Mouse (Mus musculus): ENCODE measurements around the gene Krt87. TPM values are rescaled to one million over a fixed set of nuclear protein-coding genes. Genes with fewer than 3 reads are reported as not detected.

Krt87 gene
- polyA plus RNA-seq, 2 experiments, result not detected

DNA sequence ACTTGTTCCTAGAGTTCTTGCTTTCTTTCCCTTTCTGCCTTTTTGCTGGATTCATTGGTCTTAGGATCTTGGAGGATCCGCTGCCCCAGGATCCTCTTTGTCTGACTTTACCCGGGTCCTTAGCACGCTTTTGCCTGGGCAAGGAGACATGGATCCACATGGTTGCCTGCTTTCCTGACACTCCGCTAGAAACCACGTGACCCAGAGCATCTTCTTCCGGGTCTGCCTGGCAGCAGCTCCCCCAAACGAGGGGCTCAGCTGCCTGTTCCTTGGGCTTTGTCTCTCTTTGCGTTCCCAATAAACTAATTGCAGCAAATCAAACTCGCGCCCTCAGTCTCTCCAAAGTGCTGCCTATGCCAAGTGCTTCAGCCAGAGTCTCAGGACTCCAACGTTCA lies 41.1 kb upstream of the Krt87 start:
- Histone ChIP-seq H3K9ac (replicated peaks) (no peak overlapping the region), H3K27ac (no peak overlapping the region), H3K36me3 (replicated peaks; ENCODE audit: control insufficient read depth, insufficient read depth, low read depth) (no peaks in the 10 kb centered on the region), H3K4me1 (replicated peaks; ENCODE audit: control insufficient read depth in 2 of 2, insufficient read depth in 2 of 2, low read length in 1 of 2) (no peaks in the 10 kb centered on the region), H3K4me3 (ENCODE audit: insufficient read depth in 1 of 2, low read depth in 2 of 2, low read length in 2 of 2) (no peak overlapping the region), H3K9me3 (ENCODE audit: control insufficient read depth, low read length) (no peaks in the 10 kb centered on the region), H3K4me2 (ENCODE audit: low read depth) (no peak overlapping the region), H3K27me3 (ENCODE audit: control insufficient read depth, insufficient read depth, low read length) (no peaks in the 10 kb centered on the region)
- 31% methylated on average over 11 of the region's 11 CpGs for WGBS (ENCODE audit: insufficient replicate concordance)
- TF ChIP-seq CTCF (IDR thresholded peaks at IDR 0.05; ENCODE audit: low read depth), result no peak
- no peak for TF ChIP-seq EP300 (IDR thresholded peaks at IDR 0.05; ENCODE audit: low read depth)
- DNase-seq (ENCODE audit: low read depth in 3 of 3, low spot score in 3 of 3) (no peak), ATAC-seq (ENCODE audit: insufficient read depth) (no peak)

DNA sequence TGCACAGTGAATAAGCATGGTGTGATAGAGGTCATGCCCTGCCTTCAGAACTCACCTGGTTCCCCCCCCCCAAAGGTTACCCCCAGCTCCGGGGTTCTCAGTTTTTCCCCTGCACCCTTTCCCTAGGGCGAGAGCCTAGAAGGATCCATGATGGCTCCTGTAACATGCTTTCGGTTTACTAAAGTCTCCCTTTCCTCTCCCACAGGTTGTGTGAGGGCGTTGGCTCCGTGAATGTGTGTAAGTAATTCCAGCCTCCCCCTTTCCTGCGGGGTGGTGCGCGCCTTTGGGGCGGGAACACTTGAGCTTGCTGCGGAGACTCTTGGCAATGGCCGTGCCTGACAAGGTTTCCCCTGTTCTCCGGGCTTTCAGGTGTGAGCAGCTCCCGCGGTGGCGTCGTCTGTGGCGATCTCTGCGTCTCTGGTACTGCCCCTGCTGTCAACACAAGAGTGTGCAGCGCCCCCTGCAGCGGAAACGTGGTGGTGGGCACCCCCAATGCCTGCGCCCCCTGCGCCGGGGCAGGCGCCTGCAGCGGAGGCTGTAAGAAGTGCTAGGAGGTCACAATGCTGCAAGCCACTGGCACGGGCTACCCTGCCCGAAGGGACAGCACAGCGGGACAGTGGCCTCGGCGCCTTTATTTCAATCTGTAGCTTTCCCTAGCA lies 40.5 kb upstream of the Krt87 start:
- ATAC-seq (ENCODE audit: insufficient read depth) (no peak), DNase-seq (ENCODE audit: low read depth in 3 of 3, low spot score in 3 of 3) (no peak)
- no peaks in the 10 kb centered on the region for H3K27me3 ChIP-seq (ENCODE audit: control insufficient read depth, insufficient read depth, low read length)
- no peaks in the 10 kb centered on the region for H3K4me1 ChIP-seq (replicated peaks; ENCODE audit: control insufficient read depth in 2 of 2, insufficient read depth in 2 of 2, low read length in 1 of 2)
- H3K27ac ChIP-seq, result no peak overlapping the region
- H3K4me2 ChIP-seq (ENCODE audit: low read depth), result no peak overlapping the region
- H3K9me3 ChIP-seq (ENCODE audit: control insufficient read depth, low read length), result no peaks in the 10 kb centered on the region
- H3K9ac ChIP-seq (replicated peaks), result no peak overlapping the region
- H3K4me3 ChIP-seq (ENCODE audit: insufficient read depth in 1 of 2, low read depth in 2 of 2, low read length in 2 of 2), result no peak overlapping the region
- WGBS (ENCODE audit: insufficient replicate concordance), result 6% methylated on average over 31 of the region's 31 CpGs
- no peak for TF ChIP-seq EP300 (IDR thresholded peaks at IDR 0.05; ENCODE audit: low read depth)
- peak; percentile 49; the same call in 1 of the 2 replicates for TF ChIP-seq CTCF (IDR thresholded peaks at IDR 0.05; ENCODE audit: low read depth)
- H3K36me3 ChIP-seq (replicated peaks; ENCODE audit: control insufficient read depth, insufficient read depth, low read depth), result no peaks in the 10 kb centered on the region

DNA sequence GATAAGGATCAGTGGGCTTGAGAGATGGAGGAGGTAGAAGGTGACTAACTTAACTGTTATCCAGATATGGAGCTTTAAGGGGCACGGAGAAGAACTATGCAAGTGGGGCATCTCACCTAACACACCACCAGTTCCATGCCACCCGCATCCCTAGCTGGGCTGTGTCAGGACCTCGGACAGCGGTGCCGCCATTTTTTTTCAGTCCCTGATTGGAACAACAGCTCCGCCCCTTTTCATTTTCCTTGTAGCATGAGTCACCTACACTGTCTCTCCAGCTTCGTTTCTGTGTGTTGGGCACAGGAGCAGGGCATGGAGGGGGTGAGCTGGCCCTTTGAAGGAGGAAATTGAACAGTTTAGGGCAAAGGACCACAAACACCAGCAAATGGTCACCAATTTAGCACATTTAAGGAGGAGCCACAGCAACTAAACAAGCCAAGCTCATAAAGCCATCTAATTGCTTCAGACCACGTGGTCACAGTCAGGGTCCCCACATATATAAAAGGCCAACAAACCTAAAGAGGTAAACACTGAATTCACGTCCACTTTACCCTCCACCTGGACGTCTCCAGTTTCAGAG lies 34.4 kb upstream of the Krt87 start, which contains the start of gene Krt86:
Gene Krt86, plus strand, starts transcription at position 527 of the 577 bp plus-strand sequence.
- no peak within 1 kb of the TSS for H3K4me2 ChIP-seq (ENCODE audit: low read depth)
- H3K4me1 ChIP-seq (replicated peaks; ENCODE audit: control insufficient read depth in 2 of 2, insufficient read depth in 2 of 2, low read length in 1 of 2), result no peaks in the 10 kb centered on the region
- no peaks in the 10 kb centered on the region for H3K36me3 ChIP-seq (replicated peaks; ENCODE audit: control insufficient read depth, insufficient read depth, low read depth)
- H3K27ac ChIP-seq, result no peak within 1 kb of the TSS
- no peak within 1 kb of the TSS for H3K4me3 ChIP-seq (ENCODE audit: insufficient read depth in 1 of 2, low read depth in 2 of 2, low read length in 2 of 2)
- H3K9me3 ChIP-seq (ENCODE audit: control insufficient read depth, low read length), result no peaks in the 10 kb centered on the region
- TF ChIP-seq CTCF (IDR thresholded peaks at IDR 0.05; ENCODE audit: low read depth) (no peak), EP300 (IDR thresholded peaks at IDR 0.05; ENCODE audit: low read depth) (no peak)
- 22% methylated on average over 10 of the region's 10 CpGs for WGBS (ENCODE audit: insufficient replicate concordance)
- no peak for ATAC-seq (ENCODE audit: insufficient read depth)
- H3K27me3 ChIP-seq (ENCODE audit: control insufficient read depth, insufficient read depth, low read length), result no peaks in the 10 kb centered on the region
- no peak within 1 kb of the TSS for H3K9ac ChIP-seq (replicated peaks)
- peak in 1 of 3 experiments; percentile 14 for DNase-seq (ENCODE audit: low read depth in 3 of 3, low spot score in 3 of 3)

GRCm38 (mm10) chr15:101469093-101469492 lies 30.5 kb upstream of the Krt87 start:
- H3K4me1 ChIP-seq (replicated peaks; ENCODE audit: control insufficient read depth in 2 of 2, insufficient read depth in 2 of 2, low read length in 1 of 2), result no peaks in the 10 kb centered on the region
- TF ChIP-seq EP300 (IDR thresholded peaks at IDR 0.05; ENCODE audit: low read depth) (no peak), CTCF (IDR thresholded peaks at IDR 0.05; ENCODE audit: low read depth) (no peak)
- ATAC-seq (ENCODE audit: insufficient read depth) (no peak), DNase-seq (ENCODE audit: low read depth in 3 of 3, low spot score in 3 of 3) (no peak)
- H3K4me3 ChIP-seq (ENCODE audit: insufficient read depth in 1 of 2, low read depth in 2 of 2, low read length in 2 of 2), result no peak overlapping the region
- no peak overlapping the region for H3K9ac ChIP-seq (replicated peaks)
- WGBS (ENCODE audit: insufficient replicate concordance), result 42% methylated on average over 4 of the region's 4 CpGs
- H3K9me3 ChIP-seq (ENCODE audit: control insufficient read depth, low read length), result no peaks in the 10 kb centered on the region
- H3K36me3 ChIP-seq (replicated peaks; ENCODE audit: control insufficient read depth, insufficient read depth, low read depth), result no peaks in the 10 kb centered on the region
- H3K27me3 ChIP-seq (ENCODE audit: control insufficient read depth, insufficient read depth, low read length), result no peaks in the 10 kb centered on the region
- H3K4me2 ChIP-seq (ENCODE audit: low read depth), result no peak overlapping the region
- H3K27ac ChIP-seq, result no peak overlapping the region

GRCm38 (mm10) chr15:101463651-101464050 lies 25.0 kb upstream of the Krt87 start, which contains the start of gene Krt81:
Gene Krt81 (minus strand): TSS chr15:101463751.
- Histone ChIP-seq H3K4me2 (ENCODE audit: low read depth) (no peak within 1 kb of the TSS), H3K36me3 (replicated peaks; ENCODE audit: control insufficient read depth, insufficient read depth, low read depth) (no peaks in the 10 kb centered on the region), H3K27ac (no peak within 1 kb of the TSS), H3K4me3 (ENCODE audit: insufficient read depth in 1 of 2, low read depth in 2 of 2, low read length in 2 of 2) (no peak within 1 kb of the TSS), H3K9me3 (ENCODE audit: control insufficient read depth, low read length) (no peaks in the 10 kb centered on the region), H3K9ac (replicated peaks) (no peak within 1 kb of the TSS), H3K27me3 (ENCODE audit: control insufficient read depth, insufficient read depth, low read length) (no peaks in the 10 kb centered on the region), H3K4me1 (replicated peaks; ENCODE audit: control insufficient read depth in 2 of 2, insufficient read depth in 2 of 2, low read length in 1 of 2) (no peaks in the 10 kb centered on the region)
- TF ChIP-seq EP300 (IDR thresholded peaks at IDR 0.05; ENCODE audit: low read depth) (no peak), CTCF (IDR thresholded peaks at IDR 0.05; ENCODE audit: low read depth) (no peak)
- ATAC-seq (ENCODE audit: insufficient read depth) (no peak), DNase-seq (ENCODE audit: low read depth in 3 of 3, low spot score in 3 of 3) (no peak)
- WGBS (ENCODE audit: insufficient replicate concordance), result 66% methylated on average over 13 of the region's 13 CpGs
